Mouse (Mus musculus): ENCODE measurements at regions not wholly inside any gene's neighbourhood (a gene's known extent, or its start where the extent isn't known, plus 50 kb on each side); places are given as distances from the start of the nearest gene placed in this dataset.

- no peaks in the 10 kb centered on the region for H3K27me3 ChIP-seq (ENCODE audit: control insufficient read depth, insufficient read depth, low read length)
- no peak overlapping the region for H3K4me2 ChIP-seq (ENCODE audit: low read depth, low read length, severe bottlenecking)
- no peaks in the 10 kb centered on the region for H3K36me3 ChIP-seq (ENCODE audit: control insufficient read depth, insufficient read depth, low read length)
- ATAC-seq (replicated peaks; ENCODE audit: low FRiP score) (no peak), DNase-seq (ENCODE audit: low spot score) (no peak)
- no peak overlapping the region for H3K9ac ChIP-seq (ENCODE audit: low read length)
- no peak overlapping the region for H3K27ac ChIP-seq (ENCODE audit: low read depth, low read length)
- no peaks in the 10 kb centered on the region for H3K9me3 ChIP-seq (ENCODE audit: control insufficient read depth, low read length)
- WGBS = 81% methylated on average over 3 of the region's 3 CpGs
- H3K4me1 ChIP-seq (replicated peaks; ENCODE audit: control insufficient read depth, insufficient read depth, low read length) = no peaks in the 10 kb centered on the region
- H3K4me3 ChIP-seq (ENCODE audit: low read depth, low read length) = no peak overlapping the region
These were observed 80.0 kb upstream of the Tmc1 start for GRCm38 (mm10) chr19:21033991-21034390.

GRCm38 (mm10) chr19:21032558-21032957, 78.6 kb upstream of the Tmc1 start:
- ATAC-seq (replicated peaks; ENCODE audit: low FRiP score) (no peak), DNase-seq (ENCODE audit: low spot score) (no peak)
- H3K9me3 ChIP-seq (ENCODE audit: control insufficient read depth, low read length) = no peaks in the 10 kb centered on the region
- H3K27me3 ChIP-seq (ENCODE audit: control insufficient read depth, insufficient read depth, low read length) = no peaks in the 10 kb centered on the region
- H3K27ac ChIP-seq (ENCODE audit: low read depth, low read length) = no peak overlapping the region
- H3K4me2 ChIP-seq (ENCODE audit: low read depth, low read length, severe bottlenecking) = no peak overlapping the region
- H3K36me3 ChIP-seq (ENCODE audit: control insufficient read depth, insufficient read depth, low read length) = no peaks in the 10 kb centered on the region
- 91% methylated on average over 2 of the region's 2 CpGs for WGBS
- no peak overlapping the region for H3K9ac ChIP-seq (ENCODE audit: low read length)
- no peak overlapping the region for H3K4me3 ChIP-seq (ENCODE audit: low read depth, low read length)
- H3K4me1 ChIP-seq (replicated peaks; ENCODE audit: control insufficient read depth, insufficient read depth, low read length) = no peaks in the 10 kb centered on the region

- H3K9me3 ChIP-seq (ENCODE audit: control insufficient read depth, low read length) = no peaks in the 10 kb centered on the region
- no peak overlapping the region for H3K27ac ChIP-seq (ENCODE audit: low read depth, low read length)
- H3K4me3 ChIP-seq (ENCODE audit: low read depth, low read length) = no peak overlapping the region
- no peaks in the 10 kb centered on the region for H3K4me1 ChIP-seq (replicated peaks; ENCODE audit: control insufficient read depth, insufficient read depth, low read length)
- WGBS = 89% methylated on average over 4 of the region's 4 CpGs
- no peaks in the 10 kb centered on the region for H3K27me3 ChIP-seq (ENCODE audit: control insufficient read depth, insufficient read depth, low read length)
- ATAC-seq (replicated peaks; ENCODE audit: low FRiP score) (no peak), DNase-seq (ENCODE audit: low spot score) (no peak)
- H3K9ac ChIP-seq (ENCODE audit: low read length) = no peak overlapping the region
- H3K4me2 ChIP-seq (ENCODE audit: low read depth, low read length, severe bottlenecking) = no peak overlapping the region
- H3K36me3 ChIP-seq (ENCODE audit: control insufficient read depth, insufficient read depth, low read length) = no peaks in the 10 kb centered on the region
These were observed 77.8 kb upstream of the Tmc1 start for GRCm38 (mm10) chr19:21031768-21032308.

GRCm38 (mm10) chr19:21030971-21031370, 77.0 kb upstream of the Tmc1 start:
- H3K36me3 ChIP-seq (ENCODE audit: control insufficient read depth, insufficient read depth, low read length) = no peaks in the 10 kb centered on the region
- H3K4me2 ChIP-seq (ENCODE audit: low read depth, low read length, severe bottlenecking) = no peak overlapping the region
- H3K27me3 ChIP-seq (ENCODE audit: control insufficient read depth, insufficient read depth, low read length) = no peaks in the 10 kb centered on the region
- no peak for ATAC-seq (replicated peaks; ENCODE audit: low FRiP score)
- H3K4me1 ChIP-seq (replicated peaks; ENCODE audit: control insufficient read depth, insufficient read depth, low read length) = no peaks in the 10 kb centered on the region
- 76% methylated on average over 5 of the region's 5 CpGs for WGBS
- DNase-seq (ENCODE audit: low spot score) = no peak
- no peak overlapping the region for H3K9ac ChIP-seq (ENCODE audit: low read length)
- no peak overlapping the region for H3K4me3 ChIP-seq (ENCODE audit: low read depth, low read length)
- H3K27ac ChIP-seq (ENCODE audit: low read depth, low read length) = no peak overlapping the region
- H3K9me3 ChIP-seq (ENCODE audit: control insufficient read depth, low read length) = no peaks in the 10 kb centered on the region

GRCm38 (mm10) chr19:21028981-21029380, 75.0 kb upstream of the Tmc1 start:
- no peaks in the 10 kb centered on the region for H3K4me1 ChIP-seq (replicated peaks; ENCODE audit: control insufficient read depth, insufficient read depth, low read length)
- H3K9me3 ChIP-seq (ENCODE audit: control insufficient read depth, low read length) = no peaks in the 10 kb centered on the region
- no peak for ATAC-seq (replicated peaks; ENCODE audit: low FRiP score)
- H3K36me3 ChIP-seq (ENCODE audit: control insufficient read depth, insufficient read depth, low read length) = no peaks in the 10 kb centered on the region
- no peak overlapping the region for H3K4me3 ChIP-seq (ENCODE audit: low read depth, low read length)
- H3K4me2 ChIP-seq (ENCODE audit: low read depth, low read length, severe bottlenecking) = no peak overlapping the region
- WGBS = 91% methylated on average over 3 of the region's 3 CpGs
- no peak for DNase-seq (ENCODE audit: low spot score)
- no peak overlapping the region for H3K27ac ChIP-seq (ENCODE audit: low read depth, low read length)
- no peak overlapping the region for H3K9ac ChIP-seq (ENCODE audit: low read length)
- no peaks in the 10 kb centered on the region for H3K27me3 ChIP-seq (ENCODE audit: control insufficient read depth, insufficient read depth, low read length)

GRCm38 (mm10) chr19:21012391-21012790, 58.4 kb upstream of the Tmc1 start:
- ATAC-seq (replicated peaks; ENCODE audit: low FRiP score) (no peak), DNase-seq (ENCODE audit: low spot score) (no peak)
- H3K9ac ChIP-seq (ENCODE audit: low read length) = no peak overlapping the region
- WGBS = 84% methylated on average over 8 of the region's 10 CpGs
- H3K27me3 ChIP-seq (ENCODE audit: control insufficient read depth, insufficient read depth, low read length) = no peaks in the 10 kb centered on the region
- H3K4me2 ChIP-seq (ENCODE audit: low read depth, low read length, severe bottlenecking) = no peak overlapping the region
- no peaks in the 10 kb centered on the region for H3K36me3 ChIP-seq (ENCODE audit: control insufficient read depth, insufficient read depth, low read length)
- H3K27ac ChIP-seq (ENCODE audit: low read depth, low read length) = no peak overlapping the region
- no peaks in the 10 kb centered on the region for H3K4me1 ChIP-seq (replicated peaks; ENCODE audit: control insufficient read depth, insufficient read depth, low read length)
- H3K4me3 ChIP-seq (ENCODE audit: low read depth, low read length) = no peak overlapping the region
- no peaks in the 10 kb centered on the region for H3K9me3 ChIP-seq (ENCODE audit: control insufficient read depth, low read length)

GRCm38 (mm10) chr19:21009607-21010006, 55.6 kb upstream of the Tmc1 start:
- Histone ChIP-seq H3K9ac (ENCODE audit: low read length) (no peak overlapping the region), H3K4me2 (ENCODE audit: low read depth, low read length, severe bottlenecking) (no peak overlapping the region), H3K4me3 (ENCODE audit: low read depth, low read length) (no peak overlapping the region), H3K27me3 (ENCODE audit: control insufficient read depth, insufficient read depth, low read length) (no peaks in the 10 kb centered on the region), H3K4me1 (replicated peaks; ENCODE audit: control insufficient read depth, insufficient read depth, low read length) (no peaks in the 10 kb centered on the region), H3K9me3 (ENCODE audit: control insufficient read depth, low read length) (no peaks in the 10 kb centered on the region), H3K36me3 (ENCODE audit: control insufficient read depth, insufficient read depth, low read length) (no peaks in the 10 kb centered on the region), H3K27ac (ENCODE audit: low read depth, low read length) (no peak overlapping the region)
- ATAC-seq (replicated peaks; ENCODE audit: low FRiP score) = no peak
- DNase-seq (ENCODE audit: low spot score) = no peak
- WGBS = 94% methylated on average over 2 of the region's 2 CpGs

GRCm38 (mm10) chr19:21004411-21004810, 50.4 kb upstream of the Tmc1 start:
- H3K4me3 ChIP-seq (ENCODE audit: low read depth, low read length) = no peak overlapping the region
- no peak for ATAC-seq (replicated peaks; ENCODE audit: low FRiP score)
- H3K27ac ChIP-seq (ENCODE audit: low read depth, low read length) = no peak overlapping the region
- no peaks in the 10 kb centered on the region for H3K27me3 ChIP-seq (ENCODE audit: control insufficient read depth, insufficient read depth, low read length)
- H3K4me2 ChIP-seq (ENCODE audit: low read depth, low read length, severe bottlenecking) = no peak overlapping the region
- no peaks in the 10 kb centered on the region for H3K4me1 ChIP-seq (replicated peaks; ENCODE audit: control insufficient read depth, insufficient read depth, low read length)
- no peaks in the 10 kb centered on the region for H3K9me3 ChIP-seq (ENCODE audit: control insufficient read depth, low read length)
- DNase-seq (ENCODE audit: low spot score) = no peak
- WGBS = 84% methylated on average over 2 of the region's 2 CpGs
- no peaks in the 10 kb centered on the region for H3K36me3 ChIP-seq (ENCODE audit: control insufficient read depth, insufficient read depth, low read length)
- H3K9ac ChIP-seq (ENCODE audit: low read length) = no peak overlapping the region

Measured in forebrain, embryonic 11.5 days (tissue).